Mouse (Mus musculus): Measurements from ENCODE around the gene Copz1.

Copz1 gene

GRCm38 (mm10) chr15:103308876-103309580 lies 36.5 kb downstream of the Copz1 start:
- no peak for DNase-seq (ENCODE audit: low read depth, low spot score)

GRCm38 (mm10) chr15:103310365-103310910 lies 37.9 kb downstream of the Copz1 start, which contains the start of gene Gpr84:
Gpr84 (minus strand) TSS chr15:103310612.
- no peak for DNase-seq (ENCODE audit: low read depth, low spot score)

GRCm38 (mm10) chr15:103313495-103314095 lies 41.1 kb downstream of the Copz1 start:
- peak; percentile 81 for DNase-seq (ENCODE audit: low read depth, low spot score)

GRCm38 (mm10) chr15:103314181-103314580 lies 41.7 kb downstream of the Copz1 start:
- no peak for DNase-seq (ENCODE audit: low read depth, low spot score)

- peak; percentile 89 for DNase-seq (ENCODE audit: low read depth, low spot score)
These were observed 42.5 kb downstream of the Copz1 start for GRCm38 (mm10) chr15:103315011-103315502.

- no peak for DNase-seq (ENCODE audit: low read depth, low spot score)
These were observed 43.7 kb downstream of the Copz1 start for GRCm38 (mm10) chr15:103315979-103316776.

GRCm38 (mm10) chr15:103317120-103317519 lies 44.6 kb downstream of the Copz1 start:
- no peak for DNase-seq (ENCODE audit: low read depth, low spot score)

GRCm38 (mm10) chr15:103317731-103318130 lies 45.2 kb downstream of the Copz1 start:
- no peak for DNase-seq (ENCODE audit: low read depth, low spot score)

GRCm38 (mm10) chr15:103318201-103318816 lies 45.8 kb downstream of the Copz1 start:
- no peak for DNase-seq (ENCODE audit: low read depth, low spot score)

GRCm38 (mm10) chr15:103321076-103321475 lies 48.6 kb downstream of the Copz1 start:
- DNase-seq (ENCODE audit: low read depth, low spot score), result peak; percentile 68

GRCm38 (mm10) chr15:103322396-103322795 lies 49.9 kb downstream of the Copz1 start:
- DNase-seq (ENCODE audit: low read depth, low spot score), result no peak

GRCm38 (mm10) chr15:103323070-103323454 lies 50.5 kb downstream of the Copz1 start:
- DNase-seq (ENCODE audit: low read depth, low spot score), result no peak

GRCm38 (mm10) chr15:103323455-103324247 lies 51.1 kb downstream of the Copz1 start:
- DNase-seq (ENCODE audit: low read depth, low spot score), result peak; percentile 76

GRCm38 (mm10) chr15:103333081-103333615 lies 60.6 kb downstream of the Copz1 start:
- DNase-seq (ENCODE audit: low read depth, low spot score), result no peak

- no peak for DNase-seq (ENCODE audit: low read depth, low spot score)
These were observed 61.2 kb downstream of the Copz1 start for GRCm38 (mm10) chr15:103333738-103334137.

- DNase-seq (ENCODE audit: low read depth, low spot score), result no peak
These were observed 61.7 kb downstream of the Copz1 start for GRCm38 (mm10) chr15:103334194-103334593.

GRCm38 (mm10) chr15:103335040-103335439 lies 62.5 kb downstream of the Copz1 start:
- no peak for DNase-seq (ENCODE audit: low read depth, low spot score)

- DNase-seq (ENCODE audit: low read depth, low spot score), result no peak
These were observed 63.1 kb downstream of the Copz1 start for GRCm38 (mm10) chr15:103335488-103336235.

GRCm38 (mm10) chr15:103336996-103337667 lies 64.6 kb downstream of the Copz1 start:
- DNase-seq (ENCODE audit: low read depth, low spot score), result peak; percentile 67

All from ES-CJ7 (cell line).